Comparison of ENCODE assay signal across 9 mouse cellular contexts in genomic region chr12:110703008-110703471, GRCm38 (mm10). TPM values are rescaled to one million over a fixed set of nuclear protein-coding genes. Genes with fewer than 3 reads are reported as not detected.
DNase-seq lines count a peak whose midpoint lies in the region; ATAC-seq and TF ChIP-seq lines count a peak whose summit lies in the region.
"Had no signal": no experiment of that assay in that cellular context is flagged by ENCODE, and none has a peak within 500 bp of the region (broad histone marks: within the 10 kb centered on the region; RNA-seq: fewer than 3 reads in every experiment).

No protein-coding gene starts in this region.

- H3K27me3 ChIP-seq in forebrain, embryonic 15.5 days: no peaks in the 10 kb centered on the region
- H3K27me3 ChIP-seq in lung, embryonic 15.5 days: no peaks in the 10 kb centered on the region
- H3K27me3 ChIP-seq: liver, embryonic 15.5 days had no signal

- no peak overlapping the region for H3K4me2 ChIP-seq in forebrain, embryonic 15.5 days (replicated peaks)
- H3K4me2 ChIP-seq in lung, embryonic 15.5 days: no peak overlapping the region
- H3K4me2 ChIP-seq: liver, embryonic 15.5 days had no signal

- WGBS in forebrain, embryonic 15.5 days: 34% methylated on average over 8 of the region's 8 CpGs
- WGBS in lung, embryonic 15.5 days: 18% methylated on average over 8 of the region's 8 CpGs

- ATAC-seq in forebrain, embryonic 15.5 days (replicated peaks): peak; percentile 74
- peak; percentile 65; the same call in 1 of the 2 replicates for ATAC-seq in lung, embryonic 15.5 days (ENCODE audit: borderline replicate concordance, extremely low read depth, low FRiP score, low TSS enrichment)

- no peak overlapping the region for H3K9ac ChIP-seq in forebrain, embryonic 15.5 days (replicated peaks)
- no peak overlapping the region for H3K9ac ChIP-seq in lung, embryonic 15.5 days
- H3K9ac ChIP-seq: liver, embryonic 15.5 days had no signal

- peaks cover 14% of the 10 kb centered on the region for H3K4me1 ChIP-seq in forebrain, embryonic 15.5 days
- H3K4me1 ChIP-seq in lung, embryonic 15.5 days: 0 out of 2 replicates have a peak, but pooled peaks cover 14% of the 10 kb centered on the region

- TF ChIP-seq CTCF in layer of hippocampus, adult 2 months (conservative IDR thresholded peaks at IDR 0.05): peak; percentile 100

- H3K4me3 ChIP-seq in forebrain, embryonic 15.5 days: no peak overlapping the region
- H3K4me3 ChIP-seq in layer of hippocampus, adult 2 months: no peak overlapping the region
- no peak overlapping the region for H3K4me3 ChIP-seq in lung, embryonic 15.5 days
- H3K4me3 ChIP-seq: liver, embryonic 15.5 days had no signal

- intact Hi-C loops in heart, postnatal 25 days (cut with DNase I): loop anchor here (1.0 to 10.0 kb wide), 4 partner anchors 102 to 284 kb away; partner anchors contain the start of genes Dync1h1 and Mok

- peak; percentile 93 for DNase-seq in ES-CJ7 (ENCODE audit: low read depth, low spot score)
- peak; percentile 76 for DNase-seq in cerebellum, adult 11 months
- DNase-seq in heart, postnatal 25 days (ENCODE audit: low spot score): peak; percentile 65
- DNase-seq in layer of hippocampus, adult 2 months (ENCODE audit: low spot score in 2 of 2): peak; percentile 73 to 89
- peak; percentile 69 for DNase-seq in ovary, postnatal 10 days (ENCODE audit: low spot score)
- peak; percentile 76 for DNase-seq in thymus, postnatal 0 days (ENCODE audit: low spot score)

- no peaks in the 10 kb centered on the region for H3K9me3 ChIP-seq in forebrain, embryonic 15.5 days
- no peaks in the 10 kb centered on the region for H3K9me3 ChIP-seq in lung, embryonic 15.5 days
- H3K9me3 ChIP-seq: liver, embryonic 15.5 days had no signal

- H3K36me3 ChIP-seq in forebrain, embryonic 15.5 days: no peaks in the 10 kb centered on the region
- H3K36me3 ChIP-seq in lung, embryonic 15.5 days: no peaks in the 10 kb centered on the region
- H3K36me3 ChIP-seq: liver, embryonic 15.5 days had no signal

- no peak overlapping the region for H3K27ac ChIP-seq in forebrain, embryonic 15.5 days (replicated peaks)
- H3K27ac ChIP-seq in layer of hippocampus, adult 2 months: no peak overlapping the region
- no peak overlapping the region for H3K27ac ChIP-seq in lung, embryonic 15.5 days
- H3K27ac ChIP-seq: liver, embryonic 15.5 days had no signal

RNA-seq across cellular contexts. Expression of gene Hsp90aa1, which starts 0.5 kb away (rescaled TPM):
- 1,340 and 1,345 TPM in 2 replicates for polyA plus RNA-seq in forebrain, embryonic 15.5 days (2015; fragmentation: Nextera tagmentation; extraction: Ambion mirVana)
- 100 to 1,000 TPM; 136 to 207 TPM for total RNA-seq in heart, postnatal 25 days (2021)
- total RNA-seq in layer of hippocampus, adult 2 months (2021): 100 to 1,000 TPM; 921 to 990 TPM
- 825 and 899 TPM in 2 replicates for polyA plus RNA-seq in lung, embryonic 15.5 days (2015; fragmentation: Nextera tagmentation; extraction: Ambion mirVana)
- polyA plus RNA-seq in thymus, postnatal 0 days (2015; fragmentation: Nextera tagmentation; extraction: Ambion mirVana): 690 and 768 TPM in 2 replicates

RNA-seq across cellular contexts. Expression of gene 1700001K19Rik, which starts 20.6 kb away (rescaled TPM):
- polyA plus RNA-seq in forebrain, embryonic 15.5 days (2015; fragmentation: Nextera tagmentation; extraction: Ambion mirVana): 0.33 and 0.48 TPM in 2 replicates
- total RNA-seq in heart, postnatal 25 days (2021): not detected
- total RNA-seq in layer of hippocampus, adult 2 months (2021): not detected
- polyA plus RNA-seq in lung, embryonic 15.5 days (2015; fragmentation: Nextera tagmentation; extraction: Ambion mirVana): not detected in 2 replicates
- polyA plus RNA-seq in thymus, postnatal 0 days (2015; fragmentation: Nextera tagmentation; extraction: Ambion mirVana): not detected in 2 replicates
- polyA plus RNA-seq: liver, embryonic 15.5 days had no signal

RNA-seq across cellular contexts. Expression of gene Wdr20, which starts 34.7 kb away (rescaled TPM):
- 31.5 and 33.5 TPM in 2 replicates for polyA plus RNA-seq in forebrain, embryonic 15.5 days (2015; fragmentation: Nextera tagmentation; extraction: Ambion mirVana)
- 10 to 100 TPM; 27.9 to 28.6 TPM for total RNA-seq in heart, postnatal 25 days (2021)
- total RNA-seq in layer of hippocampus, adult 2 months (2021): 10 to 100 TPM; 43.5 to 49.9 TPM
- 21.3 and 23.5 TPM in 2 replicates for polyA plus RNA-seq in lung, embryonic 15.5 days (2015; fragmentation: Nextera tagmentation; extraction: Ambion mirVana)
- 22.3 and 24.8 TPM in 2 replicates for polyA plus RNA-seq in thymus, postnatal 0 days (2015; fragmentation: Nextera tagmentation; extraction: Ambion mirVana)
